Mouse (Mus musculus): ENCODE measurements around the gene Zmynd11.

DNA sequence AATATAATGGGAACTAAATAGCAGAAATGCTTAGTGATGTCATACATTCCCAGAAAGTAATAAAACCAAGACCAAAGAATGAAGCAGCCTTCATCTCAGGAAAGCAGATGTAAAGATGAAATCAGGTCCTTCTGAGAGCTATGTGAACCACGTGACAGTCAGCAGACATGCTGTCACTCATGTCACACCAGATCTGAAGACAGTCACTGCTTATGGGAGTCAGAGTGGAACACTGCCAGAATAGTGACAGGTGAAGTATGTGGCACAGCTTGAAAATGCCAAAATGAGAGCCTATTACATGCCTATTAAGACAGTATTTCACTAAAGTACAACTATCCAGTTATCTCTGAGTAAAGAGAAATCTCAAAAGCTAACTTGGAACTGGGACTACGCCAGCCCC lies 26.9 kb downstream of the Zmynd11 start:
- no peak for TF ChIP-seq CTCF (IDR thresholded peaks at IDR 0.05)
- no peak for TF ChIP-seq EP300 (IDR thresholded peaks at IDR 0.05)
